Mouse (Mus musculus): ENCODE data around the gene Atp5d.

GRCm38 (mm10) chr10:80167460-80168037 is 29.1 kb downstream of the Atp5d start:
- TF ChIP-seq CTCF (IDR thresholded peaks at IDR 0.05; ENCODE audit: borderline replicate concordance, insufficient read depth, low read depth, low read length) = no peak
- TF ChIP-seq POLR2A (IDR thresholded peaks at IDR 0.05; ENCODE audit: borderline replicate concordance, insufficient read depth, low read length) = peak; percentile 97

Measured in cerebellum, adult 2 months (tissue).